Mouse (Mus musculus) lung, embryonic 16.5 days (tissue): Measurements from ENCODE around the gene Slc2a13. TPM values are rescaled to one million over a fixed set of nuclear protein-coding genes. Genes with fewer than 3 reads are reported as not detected.

Source experiments
- ATAC-seq: fragments of 200-750 bp; cut with Nextera tagmentation; 2 replicates; pipeline ENCODE4 v1.8.0; 2017; ENCODE audit warnings: low read depth, mild to moderate bottlenecking, moderate library complexity
- H3K27ac ChIP-seq: fragments of 300-500 bp; sonication (generic); 2 replicates; pipeline ENCODE4 v1.5.1; 2014; ENCODE audit warnings: mild to moderate bottlenecking, control low read depth, low read length
- H3K27me3 ChIP-seq: fragments of 300-500 bp; sonication (generic); 2 replicates; pipeline ENCODE4 v1.6.1; 2014; ENCODE audit warnings: low read depth, low read length, mixed read lengths; ENCODE audit not compliant: control insufficient read depth, insufficient read depth
- H3K36me3 ChIP-seq: fragments of 300-500 bp; sonication (generic); 2 replicates; pipeline ENCODE4 v1.6.1; 2014; ENCODE audit warnings: low read length; ENCODE audit not compliant: control insufficient read depth, insufficient read depth
- H3K4me1 ChIP-seq: fragments of 300-500 bp; sonication (generic); replicated peaks from 2 replicates; pipeline ENCODE4 v1.6.1; 2014; ENCODE audit warnings: low read length, mixed read lengths; ENCODE audit not compliant: control insufficient read depth, insufficient read depth
- H3K4me2 ChIP-seq: fragments of 300-500 bp; sonication (generic); 2 replicates; pipeline ENCODE4 v1.6.1; 2014; ENCODE audit warnings: low read depth, low read length, control low read depth
- H3K4me3 ChIP-seq: fragments of 300-500 bp; sonication (generic); 2 replicates; pipeline ENCODE4 v1.5.1; 2014; ENCODE audit warnings: mild to moderate bottlenecking, low read length, control low read depth
- H3K9ac ChIP-seq: fragments of 300-500 bp; sonication (generic); 2 replicates; pipeline ENCODE4 v1.6.1; 2014; ENCODE audit warnings: low read length, control low read depth
- H3K9me3 ChIP-seq: fragments of 300-500 bp; sonication (generic); 2 replicates; pipeline ENCODE4 v1.6.1; 2016; ENCODE audit warnings: low read length; ENCODE audit not compliant: control insufficient read depth
- WGBS: fragments of 180-500 bp; shearing (Covaris S2); extraction: QIAGEN DNeasy Blood & Tissue Kit; methylation state at CpG from one replicate; pipeline ENCODE4 v1.1.7; 2014; 5-methylcytosine and 5-hydroxymethylcytosine counted together
- polyA plus RNA-seq: library from polyadenylated mRNA; unstranded; fragments of >200 nt; fragmentation: Nextera tagmentation; extraction: Ambion mirVana; gene quantifications from 2 replicates; pipeline ENCODE4 v1.2.1, GENCODE M21; 2015

Slc2a13 gene
- polyA plus RNA-seq, 1 experiment from 2014 or later: 1.2 TPM

GRCm38 (mm10) chr15:91425426-91425825, 147.6 kb downstream of the Slc2a13 start:
- Histone ChIP-seq H3K4me3 (no peak overlapping the region), H3K9ac (no peak overlapping the region), H3K36me3 (no peaks in the 10 kb centered on the region), H3K4me1 (no peaks in the 10 kb centered on the region), H3K4me2 (no peak overlapping the region), H3K27me3 (no peaks in the 10 kb centered on the region), H3K27ac (no peak overlapping the region), H3K9me3 (no peaks in the 10 kb centered on the region)
- no peak for ATAC-seq
- WGBS: 79% methylated on average over 6 of the region's 6 CpGs

GRCm38 (mm10) chr15:91406979-91407378, 166.1 kb downstream of the Slc2a13 start:
- no peak overlapping the region for H3K27ac ChIP-seq
- no peak overlapping the region for H3K9ac ChIP-seq
- no peaks in the 10 kb centered on the region for H3K27me3 ChIP-seq
- no peak for ATAC-seq
- H3K4me2 ChIP-seq: no peak overlapping the region
- no peaks in the 10 kb centered on the region for H3K9me3 ChIP-seq
- H3K36me3 ChIP-seq: no peaks in the 10 kb centered on the region
- H3K4me1 ChIP-seq: no peaks in the 10 kb centered on the region
- H3K4me3 ChIP-seq: no peak overlapping the region
- WGBS: 58% methylated on average over 7 of the region's 7 CpGs

GRCm38 (mm10) chr15:91395165-91395564, 177.9 kb downstream of the Slc2a13 start:
- WGBS: 76% methylated on average over 4 of the region's 4 CpGs
- ATAC-seq: no peak
- no peaks in the 10 kb centered on the region for H3K27me3 ChIP-seq
- H3K4me1 ChIP-seq: no peaks in the 10 kb centered on the region
- no peak overlapping the region for H3K4me2 ChIP-seq
- H3K4me3 ChIP-seq: no peak overlapping the region
- no peak overlapping the region for H3K27ac ChIP-seq
- H3K36me3 ChIP-seq: no peaks in the 10 kb centered on the region
- H3K9ac ChIP-seq: no peak overlapping the region
- no peaks in the 10 kb centered on the region for H3K9me3 ChIP-seq

- Histone ChIP-seq H3K27me3 (no peaks in the 10 kb centered on the region), H3K4me1 (peaks cover 2% of the 10 kb centered on the region), H3K4me3 (no peak overlapping the region), H3K27ac (no peak overlapping the region), H3K4me2 (no peak overlapping the region), H3K9ac (no peak overlapping the region), H3K36me3 (no peaks in the 10 kb centered on the region), H3K9me3 (no peaks in the 10 kb centered on the region)
- 44% methylated on average over 1 of the region's 1 CpGs for WGBS
- no peak for ATAC-seq
Measured at GRCm38 (mm10) chr15:91383694-91384093, 189.4 kb downstream of the Slc2a13 start.

- Histone ChIP-seq H3K36me3 (no peaks in the 10 kb centered on the region), H3K9ac (no peak overlapping the region), H3K27ac (no peak overlapping the region), H3K4me1 (peaks cover 4% of the 10 kb centered on the region), H3K4me3 (no peak overlapping the region), H3K4me2 (no peak overlapping the region), H3K27me3 (no peaks in the 10 kb centered on the region), H3K9me3 (no peaks in the 10 kb centered on the region)
- 92% methylated on average over 2 of the region's 2 CpGs for WGBS
- ATAC-seq: no peak
Measured at GRCm38 (mm10) chr15:91382606-91383005, 190.5 kb downstream of the Slc2a13 start.

- peaks cover 4% of the 10 kb centered on the region for H3K4me1 ChIP-seq
- no peaks in the 10 kb centered on the region for H3K36me3 ChIP-seq
- no peak overlapping the region for H3K27ac ChIP-seq
- H3K27me3 ChIP-seq: no peaks in the 10 kb centered on the region
- no peak overlapping the region for H3K4me3 ChIP-seq
- no peak overlapping the region for H3K4me2 ChIP-seq
- ATAC-seq: no peak
- WGBS: 79% methylated on average over 1 of the region's 1 CpGs
- H3K9ac ChIP-seq: no peak overlapping the region
- H3K9me3 ChIP-seq: no peaks in the 10 kb centered on the region
Measured at GRCm38 (mm10) chr15:91381864-91382263, 191.2 kb downstream of the Slc2a13 start.

GRCm38 (mm10) chr15:91378751-91379325, 194.2 kb downstream of the Slc2a13 start:
- no peaks in the 10 kb centered on the region for H3K9me3 ChIP-seq
- H3K36me3 ChIP-seq: no peaks in the 10 kb centered on the region
- H3K4me1 ChIP-seq: peaks cover 4% of the 10 kb centered on the region
- ATAC-seq: peak; percentile 71; the same call in 1 of the 2 replicates
- H3K27me3 ChIP-seq: no peaks in the 10 kb centered on the region
- 16% methylated on average over 8 of the region's 8 CpGs for WGBS
- H3K4me3 ChIP-seq: no peak overlapping the region
- H3K27ac ChIP-seq: no peak overlapping the region
- H3K9ac ChIP-seq: no peak overlapping the region
- no peak overlapping the region for H3K4me2 ChIP-seq

GRCm38 (mm10) chr15:91377568-91377967, 195.5 kb downstream of the Slc2a13 start:
- no peak for ATAC-seq

GRCm38 (mm10) chr15:91377105-91377504, 196.0 kb downstream of the Slc2a13 start:
- Histone ChIP-seq H3K4me2 (no peak overlapping the region), H3K27me3 (no peaks in the 10 kb centered on the region), H3K36me3 (no peaks in the 10 kb centered on the region), H3K4me3 (no peak overlapping the region), H3K9ac (no peak overlapping the region), H3K27ac (no peak overlapping the region), H3K9me3 (no peaks in the 10 kb centered on the region), H3K4me1 (peaks cover 12% of the 10 kb centered on the region)
- 67% methylated on average over 11 of the region's 11 CpGs for WGBS
- no peak for ATAC-seq

More at GRCm38 (mm10) chr15:91377568-91377967, 195.5 kb downstream of the Slc2a13 start:
- H3K4me1 ChIP-seq: peaks cover 11% of the 10 kb centered on the region
- H3K4me2 ChIP-seq: no peak overlapping the region
- no peaks in the 10 kb centered on the region for H3K36me3 ChIP-seq
- no peak overlapping the region for H3K9ac ChIP-seq
- no peak overlapping the region for H3K4me3 ChIP-seq
- no peaks in the 10 kb centered on the region for H3K9me3 ChIP-seq
- 83% methylated on average over 11 of the region's 11 CpGs for WGBS
- no peak overlapping the region for H3K27ac ChIP-seq
- H3K27me3 ChIP-seq: no peaks in the 10 kb centered on the region

GRCm38 (mm10) chr15:91374441-91374840, 198.6 kb downstream of the Slc2a13 start:
- no peak for ATAC-seq
- Histone ChIP-seq H3K9ac (no peak overlapping the region), H3K27me3 (no peaks in the 10 kb centered on the region), H3K9me3 (no peaks in the 10 kb centered on the region), H3K4me1 (peaks cover 12% of the 10 kb centered on the region), H3K27ac (no peak overlapping the region), H3K36me3 (no peaks in the 10 kb centered on the region), H3K4me2 (no peak overlapping the region), H3K4me3 (no peak overlapping the region)
- WGBS: 65% methylated on average over 5 of the region's 5 CpGs
